Mouse (Mus musculus) gastrocnemius, adult 18-20 months (tissue): ENCODE data around the gene St8sia4. TPM values are rescaled to one million over a fixed set of nuclear protein-coding genes. Genes with fewer than 3 reads are reported as not detected.
"Not testable (repeated sequence)": the region's sequence is repeated elsewhere in the genome, so short reads cannot be mapped to it uniquely, and the experiment has no call there.

Experiments
- DNase-seq: peaks from one replicate; pipeline ENCODE4 v3.0.0; 2021; ENCODE audit warnings: low spot score
- total RNA-seq, 2 experiments: library from RNA; stranded (reverse); gene quantifications; 2 replicates each; pipeline ENCODE4 v1.2.3; 2021

Gene St8sia4
- total RNA-seq, 2 experiments from 2014 or later = 0.89 to 1.5 TPM

DNA sequence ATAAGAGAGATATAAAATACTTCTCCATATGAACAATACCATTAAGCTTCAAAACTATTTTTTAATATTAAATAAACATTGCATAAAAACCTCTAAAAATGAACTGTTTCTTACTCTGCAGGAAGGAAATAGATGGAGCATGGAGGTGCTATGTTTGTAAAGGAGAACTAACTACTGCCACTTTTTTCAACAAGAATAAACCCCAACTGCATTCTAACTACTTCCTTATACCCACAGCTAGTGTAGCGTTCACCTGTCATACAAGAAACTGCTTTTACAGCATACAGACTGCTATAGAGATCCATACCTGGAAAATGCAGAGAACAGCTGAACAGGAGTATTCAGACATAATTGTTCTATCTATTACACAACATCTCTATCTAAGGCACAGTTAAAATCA lies 70.5 kb downstream of the St8sia4 start:
- DNase-seq = no peak

DNA sequence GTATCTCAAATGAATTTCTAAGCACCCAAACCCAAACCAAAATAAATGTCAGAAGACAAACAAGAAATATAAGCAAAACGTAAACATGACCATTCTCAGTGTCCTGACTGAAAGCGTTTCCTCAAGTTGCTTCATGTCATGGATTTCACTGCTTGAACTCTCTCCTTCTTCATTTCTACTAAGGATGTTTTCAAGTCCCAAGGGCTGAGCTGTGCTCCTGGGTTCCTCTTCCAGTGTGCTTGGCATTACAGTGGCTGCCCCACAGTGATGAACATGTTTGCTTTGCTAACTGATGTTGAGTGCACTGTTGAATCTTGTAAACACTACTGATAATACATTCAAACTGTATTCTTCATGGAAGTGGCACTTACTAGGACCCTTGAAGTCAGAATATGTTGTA lies 76.3 kb downstream of the St8sia4 start:
- DNase-seq = no peak

GRCm38 (mm10) chr1:95590108-95590507 lies 77.3 kb downstream of the St8sia4 start:
- DNase-seq = peak; percentile 19

- DNase-seq = no peak
Measured at GRCm38 (mm10) chr1:95589471-95589870, 77.9 kb downstream of the St8sia4 start.

GRCm38 (mm10) chr1:95583310-95583709 lies 84.1 kb downstream of the St8sia4 start:
- DNase-seq = no peak

DNA sequence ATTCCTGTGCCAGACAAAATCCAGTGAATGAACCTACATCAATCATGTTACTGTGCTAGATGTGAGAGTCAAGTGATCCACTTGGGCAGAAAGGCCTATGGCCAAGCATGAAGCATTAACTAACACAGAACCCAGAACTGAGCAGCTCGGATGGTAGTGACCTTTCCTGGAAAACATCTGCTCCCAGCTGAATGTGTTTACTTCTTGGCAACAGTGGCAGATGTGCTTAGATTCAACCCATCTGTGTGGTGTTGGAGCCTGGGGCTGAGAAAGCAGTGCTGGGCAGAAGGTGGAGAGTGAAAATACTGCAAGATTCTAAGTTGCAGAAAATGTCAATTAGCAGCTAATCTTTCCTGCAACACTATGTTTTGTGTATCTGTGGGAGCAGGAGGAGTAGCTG lies 85.1 kb downstream of the St8sia4 start:
- no peak for DNase-seq

DNA sequence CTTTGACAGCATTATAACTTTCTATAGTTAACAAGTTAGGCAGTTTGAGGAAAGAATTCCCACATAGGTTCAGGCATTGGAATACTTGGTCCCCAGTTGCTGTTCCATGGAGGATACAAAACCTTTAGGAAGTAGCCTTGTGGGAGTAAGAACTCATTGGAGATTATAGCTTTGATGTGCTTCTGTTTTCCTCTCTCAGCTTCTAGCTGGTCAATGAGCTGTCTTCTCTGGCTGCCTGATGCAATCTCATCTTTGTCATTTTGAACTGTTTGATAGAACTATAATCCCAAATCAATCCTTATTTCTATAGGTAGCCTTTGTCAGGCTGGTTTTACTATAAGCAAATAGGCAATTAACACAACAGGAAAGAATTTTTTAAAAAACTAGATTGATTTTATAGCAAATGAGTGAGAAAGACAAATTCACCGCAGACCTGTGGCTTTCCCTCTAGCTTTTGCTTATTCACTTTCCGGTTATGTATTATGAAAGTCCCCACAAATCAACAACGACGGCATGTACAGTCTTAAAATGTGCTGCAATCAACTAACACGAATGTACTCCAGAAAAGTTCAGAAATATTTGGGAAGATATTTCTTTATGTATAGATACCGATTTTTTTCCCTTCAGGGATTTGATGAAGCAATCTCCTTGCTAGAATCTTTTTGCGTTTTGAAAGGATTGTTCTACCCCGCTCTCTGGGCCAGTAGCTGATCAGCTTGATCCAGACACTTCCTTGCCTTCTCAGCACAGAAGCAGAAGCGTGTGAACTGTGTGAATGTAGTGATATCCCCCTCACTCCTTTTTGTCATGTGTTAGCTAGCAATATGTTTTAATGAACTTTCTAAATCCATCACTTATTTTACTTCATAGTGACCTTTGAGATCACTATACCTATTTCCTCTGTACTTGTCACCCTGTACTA lies 94.5 kb downstream of the St8sia4 start:
- no peak for DNase-seq

GRCm38 (mm10) chr1:95571106-95571505 lies 96.3 kb downstream of the St8sia4 start:
- DNase-seq = no peak

DNA sequence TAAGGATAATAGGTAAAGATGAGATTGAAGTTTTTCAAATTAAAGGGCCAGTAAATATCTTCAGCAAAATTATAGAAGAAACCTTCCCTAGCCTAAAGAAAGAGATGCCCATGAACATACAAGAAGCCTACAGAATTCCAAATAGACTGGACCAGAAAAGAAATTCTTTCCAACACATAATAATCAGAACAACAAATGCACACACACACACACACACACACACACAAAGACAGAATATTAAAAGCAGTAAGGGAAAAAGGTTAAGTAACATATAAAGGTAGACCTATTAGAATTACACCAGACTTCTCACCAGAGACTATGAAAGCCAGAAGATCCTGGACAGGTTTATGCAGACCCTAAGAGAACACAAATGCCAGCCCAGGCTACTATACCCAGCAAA lies 112.8 kb downstream of the St8sia4 start:
- DNase-seq = not testable (repeated sequence)

- DNase-seq = no peak
Measured at GRCm38 (mm10) chr1:95541460-95541859, 125.9 kb downstream of the St8sia4 start.
